Mouse (Mus musculus): ENCODE data around the gene 1700001O22Rik. TPM values are rescaled to one million over a fixed set of nuclear protein-coding genes. Genes with fewer than 3 reads are reported as not detected.
A peak's percentile ranks its signal among the peaks of the same experiment; 100 is the strongest.

Gene 1700001O22Rik
- polyA plus RNA-seq, 1 experiment from 2014 or later, result 1.3 TPM

GRCm38 (mm10) chr2:30756962-30757715, 46.3 kb downstream of the 1700001O22Rik start:
- Histone ChIP-seq H3K4me1 (replicated peaks) (peaks cover 38% of the 10 kb centered on the region), H3K4me2 (replicated peaks) (no peak overlapping the region), H3K27me3 (no peaks in the 10 kb centered on the region), H3K4me3 (replicated peaks) (no peak overlapping the region), H3K9ac (replicated peaks) (no peak overlapping the region), H3K36me3 (no peaks in the 10 kb centered on the region), H3K27ac (no peak overlapping the region), H3K9me3 (peaks cover 5% of the 10 kb centered on the region)
- ATAC-seq, result no peak
- 86% methylated on average over 10 of the region's 10 CpGs for WGBS

GRCm38 (mm10) chr2:30755985-30756765, 47.3 kb downstream of the 1700001O22Rik start:
- no peak overlapping the region for H3K9ac ChIP-seq (replicated peaks)
- 96% methylated on average over 6 of the region's 6 CpGs for WGBS
- peaks cover 38% of the 10 kb centered on the region for H3K4me1 ChIP-seq (replicated peaks)
- H3K4me3 ChIP-seq (replicated peaks), result no peak overlapping the region
- H3K4me2 ChIP-seq (replicated peaks), result no peak overlapping the region
- no peak for ATAC-seq
- no peaks in the 10 kb centered on the region for H3K27me3 ChIP-seq
- no peak overlapping the region for H3K27ac ChIP-seq
- H3K9me3 ChIP-seq, result peaks cover 5% of the 10 kb centered on the region
- no peaks in the 10 kb centered on the region for H3K36me3 ChIP-seq

DNA sequence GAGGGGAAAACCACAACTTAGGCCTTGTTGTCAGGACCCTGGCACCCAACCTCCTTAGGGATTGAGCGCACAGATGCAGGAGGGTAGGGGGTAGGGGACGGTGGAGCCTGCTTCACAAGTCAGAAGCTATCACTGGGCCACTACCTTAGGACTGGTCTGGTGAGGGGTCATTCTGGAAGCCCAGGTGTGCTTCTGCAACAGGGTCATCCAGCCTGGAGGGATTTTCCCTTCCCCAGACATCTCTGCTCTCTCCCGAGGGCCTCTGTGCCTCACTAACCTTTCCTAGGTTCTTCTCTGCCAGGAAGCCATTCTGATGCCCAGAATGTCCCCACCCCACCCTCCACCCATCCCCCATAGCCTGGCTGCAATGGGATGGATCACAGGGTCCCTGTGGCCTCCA, 48.6 kb downstream of the 1700001O22Rik start:
- Histone ChIP-seq H3K4me2 (replicated peaks) (no peak overlapping the region), H3K4me1 (replicated peaks) (peaks cover 27% of the 10 kb centered on the region), H3K4me3 (replicated peaks) (no peak overlapping the region), H3K27ac (no peak overlapping the region), H3K36me3 (no peaks in the 10 kb centered on the region), H3K9ac (replicated peaks) (no peak overlapping the region), H3K9me3 (peaks cover 5% of the 10 kb centered on the region), H3K27me3 (no peaks in the 10 kb centered on the region)
- 87% methylated on average over 3 of the region's 3 CpGs for WGBS
- ATAC-seq, result no peak

DNA sequence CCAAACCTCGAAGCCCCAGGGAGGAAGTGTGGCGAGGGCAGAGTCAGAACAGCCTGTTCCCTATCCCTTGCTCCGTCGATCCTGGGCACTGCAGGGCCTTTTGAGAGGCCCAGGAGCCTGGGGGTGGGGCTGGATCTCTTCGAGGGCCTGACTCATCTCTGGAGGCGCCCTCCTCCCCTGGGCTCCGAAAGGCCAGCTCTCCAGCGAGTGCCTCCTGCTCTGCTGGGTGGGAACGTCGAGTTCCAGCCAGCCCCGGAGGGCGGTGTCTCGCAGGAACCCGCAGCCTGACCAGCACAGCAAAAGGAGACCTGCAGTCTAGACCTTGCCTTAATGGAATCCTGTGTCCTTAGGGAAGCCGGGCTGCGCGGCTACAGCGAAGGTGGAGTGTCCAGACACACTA, 50.2 kb downstream of the 1700001O22Rik start:
- Histone ChIP-seq H3K27ac (no peak overlapping the region), H3K9ac (replicated peaks) (no peak overlapping the region), H3K4me2 (replicated peaks) (no peak overlapping the region), H3K27me3 (no peaks in the 10 kb centered on the region), H3K4me1 (replicated peaks) (peaks cover 11% of the 10 kb centered on the region), H3K9me3 (peaks cover 5% of the 10 kb centered on the region), H3K4me3 (replicated peaks) (no peak overlapping the region), H3K36me3 (no peaks in the 10 kb centered on the region)
- 21% methylated on average over 18 of the region's 18 CpGs for WGBS
- no peak for ATAC-seq

DNA sequence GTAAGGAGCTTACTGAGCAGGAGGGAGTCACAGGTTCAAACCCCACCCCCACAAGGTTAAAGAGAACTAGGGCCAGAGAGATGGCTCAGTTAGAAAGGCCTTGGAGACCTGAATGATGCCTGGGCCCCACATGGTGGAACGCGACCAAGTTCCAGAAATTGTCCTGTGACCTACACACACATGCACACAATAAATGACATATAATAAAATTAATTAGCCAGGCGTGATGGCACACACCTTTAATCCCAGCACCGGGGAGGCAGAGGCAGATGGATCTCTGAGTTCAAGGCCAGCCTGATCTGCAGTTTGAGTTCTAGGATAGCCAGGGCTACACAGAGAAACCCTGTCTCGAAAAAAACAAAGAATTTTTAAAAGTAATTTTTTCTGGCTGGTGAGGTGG, 51.0 kb downstream of the 1700001O22Rik start:
- 95% methylated on average over 5 of the region's 5 CpGs for WGBS
- H3K9me3 ChIP-seq, result peaks cover 5% of the 10 kb centered on the region
- no peak overlapping the region for H3K9ac ChIP-seq (replicated peaks)
- no peak overlapping the region for H3K27ac ChIP-seq
- H3K36me3 ChIP-seq, result no peaks in the 10 kb centered on the region
- H3K4me3 ChIP-seq (replicated peaks), result no peak overlapping the region
- H3K27me3 ChIP-seq, result no peaks in the 10 kb centered on the region
- H3K4me2 ChIP-seq (replicated peaks), result no peak overlapping the region
- peaks cover 5% of the 10 kb centered on the region; the same call in 1 of the 2 replicates for H3K4me1 ChIP-seq (replicated peaks)
- ATAC-seq, result no peak

DNA sequence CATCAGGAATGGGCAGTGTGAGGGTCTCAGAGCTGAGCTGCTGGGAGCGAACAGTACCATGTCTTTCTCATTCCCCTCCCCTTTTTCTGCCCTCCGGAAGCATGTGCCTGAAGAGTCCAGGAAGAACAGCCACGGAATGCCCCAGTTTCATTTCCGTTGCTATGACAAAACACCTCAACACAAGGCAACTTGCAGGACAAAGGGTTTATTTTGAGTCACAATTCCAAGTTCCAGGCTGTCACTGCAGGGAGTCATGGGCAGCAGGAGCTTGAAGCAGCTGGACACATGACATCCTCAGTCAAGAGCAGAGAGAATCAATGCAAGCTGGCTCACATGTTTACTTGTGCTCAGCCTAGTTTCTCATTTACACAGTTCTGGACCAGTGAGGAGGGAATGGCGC, 53.4 kb downstream of the 1700001O22Rik start:
- no peaks in the 10 kb centered on the region for H3K27me3 ChIP-seq
- WGBS, result 45% methylated on average over 5 of the region's 5 CpGs
- H3K4me1 ChIP-seq (replicated peaks), result peaks cover 5% of the 10 kb centered on the region; the same call in 1 of the 2 replicates
- ATAC-seq, result no peak
- no peak overlapping the region for H3K9ac ChIP-seq (replicated peaks)
- H3K36me3 ChIP-seq, result no peaks in the 10 kb centered on the region
- H3K27ac ChIP-seq, result peak overlapping the region; percentile 47; the same call in 1 of the 2 replicates
- no peak overlapping the region for H3K4me3 ChIP-seq (replicated peaks)
- no peak overlapping the region for H3K4me2 ChIP-seq (replicated peaks)
- no peaks in the 10 kb centered on the region for H3K9me3 ChIP-seq

DNA sequence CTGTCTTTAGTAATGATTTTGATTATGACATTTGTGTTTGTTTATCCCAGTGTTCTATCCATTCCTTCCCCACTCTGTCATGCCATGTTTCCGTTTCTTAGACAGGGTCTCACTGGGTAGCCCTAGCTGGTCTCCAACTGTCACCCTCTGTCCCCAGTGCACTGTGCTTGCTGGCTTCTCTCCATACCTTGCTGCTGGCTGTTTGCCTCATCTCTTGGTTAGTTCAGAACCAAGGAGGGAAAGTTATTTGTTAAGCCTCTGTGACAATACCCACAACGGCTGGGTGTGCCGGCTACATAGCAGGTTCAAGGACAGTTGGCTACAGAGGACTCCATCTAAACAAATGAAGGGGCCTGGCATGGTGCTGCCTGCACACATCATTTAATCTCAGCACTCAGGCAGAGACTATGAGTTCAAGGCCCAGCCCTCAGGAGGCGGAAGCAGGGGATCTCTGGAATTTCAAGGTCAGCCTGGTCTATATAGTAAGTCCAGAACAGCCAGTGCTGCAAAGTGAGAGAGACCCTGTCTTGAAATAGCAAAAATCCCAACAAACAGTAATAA, 55.8 kb downstream of the 1700001O22Rik start:
- Histone ChIP-seq H3K9me3 (no peaks in the 10 kb centered on the region), H3K4me1 (replicated peaks) (peaks cover 20% of the 10 kb centered on the region), H3K36me3 (no peaks in the 10 kb centered on the region), H3K4me3 (replicated peaks) (no peak overlapping the region), H3K27ac (no peak overlapping the region), H3K9ac (replicated peaks) (no peak overlapping the region), H3K27me3 (no peaks in the 10 kb centered on the region), H3K4me2 (replicated peaks) (no peak overlapping the region)
- no peak for ATAC-seq
- WGBS, result 91% methylated on average over 4 of the region's 4 CpGs

Other genes starting within 250 kb of the 1700001O22Rik start
- gene Cstad, start 208.6 kb downstream of the 1700001O22Rik start, polyA plus RNA-seq (2015; fragmentation: Nextera tagmentation; extraction: Ambion mirVana), result 0.27 and 0.43 TPM in 2 replicates
- 121 and 123 TPM in 2 replicates for gene Ntmt1, start 4.2 kb upstream of the 1700001O22Rik start, polyA plus RNA-seq (2015; fragmentation: Nextera tagmentation; extraction: Ambion mirVana)
- gene Asb6, start 26.7 kb upstream of the 1700001O22Rik start, polyA plus RNA-seq (2015; fragmentation: Nextera tagmentation; extraction: Ambion mirVana), result 41.7 and 43.0 TPM in 2 replicates
- gene Prrx2, start 31.3 kb upstream of the 1700001O22Rik start, polyA plus RNA-seq (2015; fragmentation: Nextera tagmentation; extraction: Ambion mirVana), result 2.0 and 2.8 TPM in 2 replicates
- gene Ptges, start 126.2 kb upstream of the 1700001O22Rik start, polyA plus RNA-seq (2015; fragmentation: Nextera tagmentation; extraction: Ambion mirVana), result 2.5 and 2.9 TPM in 2 replicates
- 18.3 and 20.5 TPM in 2 replicates for gene Tor1b, start 149.3 kb upstream of the 1700001O22Rik start, polyA plus RNA-seq (2015; fragmentation: Nextera tagmentation; extraction: Ambion mirVana)
- gene Tor1a, start 164.3 kb upstream of the 1700001O22Rik start, polyA plus RNA-seq (2015; fragmentation: Nextera tagmentation; extraction: Ambion mirVana), result 93.2 and 95.7 TPM in 2 replicates
- gene BC005624, start 178.5 kb upstream of the 1700001O22Rik start, polyA plus RNA-seq (2015; fragmentation: Nextera tagmentation; extraction: Ambion mirVana), result 88.8 and 92.8 TPM in 2 replicates
- gene Usp20, start 178.6 kb upstream of the 1700001O22Rik start, polyA plus RNA-seq (2015; fragmentation: Nextera tagmentation; extraction: Ambion mirVana), result 42.5 and 47.9 TPM in 2 replicates